Mouse (Mus musculus) CH12.LX (cell line): Measurements from ENCODE around the gene Tas1r1. TPM values are rescaled to one million over a fixed set of nuclear protein-coding genes. Genes with fewer than 3 reads are reported as not detected.
A peak's percentile ranks its signal among the peaks of the same experiment; 100 is the strongest.

Experiments used
- DNase-seq: peaks from one replicate; pipeline ENCODE4 v3.0.0-alpha.2; 2013; ENCODE audit errors: extremely low read depth
- H3K27ac ChIP-seq: 2 replicates; pipeline ENCODE4 v1.5.1; 2012; ENCODE audit warnings: low read depth, mild to moderate bottlenecking, control low read depth, moderate library complexity; ENCODE audit not compliant: insufficient read depth
- H3K27me3 ChIP-seq: replicated peaks from 2 replicates; pipeline ENCODE3; 2012; ENCODE audit warnings: inconsistent platforms
- H3K36me3 ChIP-seq, 2 experiments: replicated peaks in 1 of 2; 2 replicates each; pipeline versions ENCODE3 to v1.6.1; 2012; ENCODE audit warnings: inconsistent platforms in 1 of 2, low read length in 1 of 2, mild to moderate bottlenecking in 1 of 2, mixed read lengths in 1 of 2, moderate library complexity in 1 of 2; ENCODE audit not compliant: control insufficient read depth in 1 of 2, insufficient read depth in 1 of 2
- H3K4me1 ChIP-seq, 2 experiments: 2 replicates each; pipeline ENCODE4 v1.6.1; 2012; ENCODE audit warnings: inconsistent platforms in 1 of 2, moderate library complexity in 1 of 2; ENCODE audit not compliant: insufficient read depth in 2 of 2, control insufficient read depth in 1 of 2
- H3K4me2 ChIP-seq: 2 replicates; pipeline ENCODE4 v1.6.1; 2012; ENCODE audit warnings: low read depth, mild to moderate bottlenecking, control low read depth; ENCODE audit not compliant: poor library complexity, insufficient read depth, severe bottlenecking
- H3K4me3 ChIP-seq, 3 experiments: fragments of 150-350 bp in 1 of 3; sonication (generic) in 1 of 3; replicated peaks in 1 of 3; 2 replicates each; pipeline versions ENCODE3 to v1.5.1; 2011 to 2012; ENCODE audit warnings: low read depth in 2 of 3, low read length in 2 of 3, mild to moderate bottlenecking in 2 of 3, moderate library complexity in 2 of 3, control low read depth in 1 of 3, improper control_type of control experiment in 1 of 3, inconsistent platforms in 1 of 3, mixed read lengths in 1 of 3; ENCODE audit not compliant: poor library complexity in 1 of 3
- H3K79me2 ChIP-seq: replicated peaks from 2 replicates; pipeline ENCODE4 v1.6.1; 2012; ENCODE audit warnings: mild to moderate bottlenecking, moderate library complexity; ENCODE audit not compliant: control insufficient read depth, poor library complexity, insufficient read depth, severe bottlenecking; ENCODE audit errors: extremely low read depth
- H3K9ac ChIP-seq: 2 replicates; pipeline ENCODE4 v1.6.1; 2012; ENCODE audit warnings: low read depth, mild to moderate bottlenecking, control low read depth, moderate library complexity; ENCODE audit not compliant: insufficient read depth
- H3K9me3 ChIP-seq: replicated peaks from 2 replicates; pipeline ENCODE3; 2012; ENCODE audit warnings: low read length, inconsistent platforms, mixed read lengths
- E2F4 ChIP-seq: IDR thresholded peaks from 2 replicates; pipeline ENCODE4 v1.6.1; 2011; ENCODE audit warnings: low read depth, low read length, improper control_type of control experiment; ENCODE audit not compliant: insufficient replicate concordance
- HCFC1 ChIP-seq: IDR thresholded peaks from 2 replicates; pipeline ENCODE4 v1.6.1; 2012; ENCODE audit warnings: low read depth, mild to moderate bottlenecking, inconsistent platforms, low read length, improper control_type of control experiment
- JUN ChIP-seq: IDR thresholded peaks from 2 replicates; pipeline ENCODE4 v1.6.1; 2011; ENCODE audit warnings: low read depth, mild to moderate bottlenecking, low read length, improper control_type of control experiment, moderate library complexity; ENCODE audit not compliant: insufficient read depth
- KAT2A ChIP-seq: IDR thresholded peaks from 2 replicates; pipeline ENCODE4 v1.6.1; 2012; ENCODE audit warnings: low read length, improper control_type of control experiment, inconsistent platforms; ENCODE audit not compliant: insufficient replicate concordance
- MAZ ChIP-seq: IDR thresholded peaks from 2 replicates; pipeline ENCODE4 v1.6.1; 2012; ENCODE audit warnings: low read depth, mild to moderate bottlenecking, inconsistent platforms, low read length, improper control_type of control experiment, moderate library complexity
- MXI1 ChIP-seq: IDR thresholded peaks from 2 replicates; pipeline ENCODE4 v1.6.1; 2011; ENCODE audit warnings: mild to moderate bottlenecking, low read depth, low read length, improper control_type of control experiment
- MYC ChIP-seq: IDR thresholded peaks from 2 replicates; pipeline ENCODE4 v1.6.1; 2011; ENCODE audit warnings: low read depth, mild to moderate bottlenecking, improper control_type of control experiment, low read length
- NELFE ChIP-seq: IDR thresholded peaks from 2 replicates; pipeline ENCODE4 v1.6.1; 2011; ENCODE audit warnings: low read depth, low read length, improper control_type of control experiment
- PAX5 ChIP-seq: IDR thresholded peaks from 2 replicates; pipeline ENCODE4 v1.6.1; 2012; ENCODE audit warnings: low read length, inconsistent platforms, mixed read lengths
- POLR2A ChIP-seq: IDR thresholded peaks from 2 replicates; pipeline ENCODE4 v1.6.1; 2011; ENCODE audit warnings: low read depth, mild to moderate bottlenecking, improper control_type of control experiment, low read length
- RAD21 ChIP-seq: IDR thresholded peaks from 2 replicates; pipeline ENCODE4 v1.6.1; 2011; ENCODE audit warnings: low read depth, mild to moderate bottlenecking, low read length, improper control_type of control experiment, moderate library complexity
- SIN3A ChIP-seq: IDR thresholded peaks from 2 replicates; pipeline ENCODE4 v1.6.1; 2012; ENCODE audit warnings: low read length, improper control_type of control experiment, inconsistent platforms
- TBP ChIP-seq: conservative IDR thresholded peaks from 2 replicates; pipeline ENCODE4 v1.6.1; 2011; ENCODE audit warnings: low read depth, low read length, improper control_type of control experiment
- USF2 ChIP-seq: conservative IDR thresholded peaks from 2 replicates; pipeline ENCODE4 v1.6.1; 2011; ENCODE audit warnings: low read depth, low read length, improper control_type of control experiment
- ZC3H11A ChIP-seq: IDR thresholded peaks from 2 replicates; pipeline ENCODE4 v1.6.1; 2012; ENCODE audit warnings: low read depth, mild to moderate bottlenecking, inconsistent platforms, low read length, improper control_type of control experiment
- ZKSCAN1 ChIP-seq: IDR thresholded peaks from 2 replicates; pipeline ENCODE4 v1.6.1; 2012; ENCODE audit warnings: low read depth, inconsistent platforms, low read length, improper control_type of control experiment, borderline replicate concordance
- ZMIZ1 ChIP-seq: IDR thresholded peaks from 2 replicates; pipeline ENCODE4 v1.6.1; 2012; ENCODE audit warnings: low read depth, mild to moderate bottlenecking, inconsistent platforms, low read length, improper control_type of control experiment
- ZNF384 ChIP-seq: IDR thresholded peaks from 2 replicates; pipeline ENCODE4 v1.6.1; 2012; ENCODE audit warnings: low read depth, low read length, improper control_type of control experiment, inconsistent platforms
- dilution Hi-C: fragments of 300-500 bp; cut with MboI; formaldehyde crosslinking; loops from 2 replicates; pipeline ENCODE4 v1.14.3; 2020; ENCODE audit warnings: low sequenced_read_pairs; ENCODE audit not compliant: extremely low pct_unique_long_range_greater_than_20kb, extremely low pct_ligation_motif_present
- in situ Hi-C: fragments of 300-500 bp; cut with MboI; formaldehyde crosslinking; loops from 3 replicates; pipeline ENCODE4 v1.14.3; 2019; ENCODE audit warnings: low sequenced_read_pairs, low pct_ligation_motif_present, low pct_unique_long_range_greater_than_20kb, mixed read lengths
- polyA plus RNA-seq: library from polyadenylated mRNA; unstranded; fragments of >175 nt; gene quantifications from 2 replicates; pipeline ENCODE4 v1.2.1, GENCODE M21; 2012; ENCODE audit warnings: low read depth; ENCODE audit not compliant: insufficient read length
- total RNA-seq, 2 experiments: library from RNA; depleted of rRNA; stranded (reverse); fragments of 300-350 nt in 1 of 2; fragments of >200 nt in 1 of 2; gene quantifications; 2 replicates each; pipeline ENCODE4 v1.2.3; 2012 to 2014

Gene Tas1r1
- total and polyA plus RNA-seq, 3 experiments = 0.21 TPM; not detected in 2

DNA sequence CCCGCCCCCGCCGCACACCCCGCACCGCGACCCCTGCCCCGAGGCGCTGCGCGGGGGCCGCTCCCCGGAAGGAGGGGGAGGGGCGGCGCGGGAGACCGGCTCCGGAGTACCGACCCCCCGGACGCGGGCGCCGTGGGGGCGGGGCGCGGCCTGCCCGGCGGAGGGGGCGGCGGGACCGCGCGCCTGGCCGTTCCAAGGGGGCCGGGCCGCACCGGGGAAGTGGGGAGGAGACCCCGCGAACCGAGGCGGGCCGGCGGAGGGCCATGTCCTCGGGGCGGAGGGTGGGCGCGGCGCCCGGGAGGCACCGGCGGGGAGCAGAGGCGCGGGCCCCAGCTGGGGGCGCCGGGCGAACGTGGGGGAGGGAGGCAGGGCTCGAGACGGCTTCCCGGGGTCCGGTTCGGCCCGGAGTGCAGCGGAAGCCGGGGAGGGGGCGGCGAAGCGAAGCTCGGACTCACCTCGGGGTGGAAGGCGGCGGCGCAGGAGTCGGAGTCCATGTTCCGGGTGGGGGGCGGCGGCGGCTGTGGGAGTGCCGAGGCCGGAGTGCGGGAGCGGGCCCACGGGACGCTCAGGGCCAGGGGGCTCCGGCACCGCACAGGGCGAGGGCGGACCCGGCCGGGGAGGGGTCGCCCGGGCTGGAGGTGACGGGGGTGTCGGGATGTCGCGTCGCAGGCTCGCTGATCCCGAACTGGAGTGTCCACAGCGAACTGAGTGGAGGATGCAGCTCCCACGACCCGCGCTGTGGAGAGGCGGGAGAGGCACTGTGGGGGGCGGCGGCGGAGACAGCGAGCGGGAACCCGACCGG is 42.8 kb downstream of the Tas1r1 start:
- H3K4me2 ChIP-seq = peak overlapping the region; percentile 81
- TF ChIP-seq USF2 (no peak), ZC3H11A (no peak), ZMIZ1 (0 out of 2 replicates have a peak, but pooled peaks have one; percentile 21), MXI1 (peak; percentile 31; the same call in 1 of the 2 replicates), MAZ (no peak), JUN (no peak), SIN3A (no peak)
- dilution Hi-C loops (no loop called here), in situ Hi-C loops (no loop called here)
- peaks cover 19 to 29% of the 10 kb centered on the region in 2 experiments for H3K36me3 ChIP-seq
- no peak for DNase-seq
- peak overlapping the region; percentile 7; the same call in 1 of the 2 replicates for H3K27ac ChIP-seq
- peak overlapping the region; percentile 82 for H3K9ac ChIP-seq
- H3K27me3 ChIP-seq = peaks cover 15% of the 10 kb centered on the region
- H3K79me2 ChIP-seq = 0 out of 2 replicates have a peak, but pooled peaks cover 4% of the 10 kb centered on the region
- H3K4me3 ChIP-seq = peak overlapping the region; percentile 81 to 98 (median 95)
- peaks cover 6 to 15% of the 10 kb centered on the region in 2 experiments for H3K4me1 ChIP-seq
- no peaks in the 10 kb centered on the region for H3K9me3 ChIP-seq

DNA sequence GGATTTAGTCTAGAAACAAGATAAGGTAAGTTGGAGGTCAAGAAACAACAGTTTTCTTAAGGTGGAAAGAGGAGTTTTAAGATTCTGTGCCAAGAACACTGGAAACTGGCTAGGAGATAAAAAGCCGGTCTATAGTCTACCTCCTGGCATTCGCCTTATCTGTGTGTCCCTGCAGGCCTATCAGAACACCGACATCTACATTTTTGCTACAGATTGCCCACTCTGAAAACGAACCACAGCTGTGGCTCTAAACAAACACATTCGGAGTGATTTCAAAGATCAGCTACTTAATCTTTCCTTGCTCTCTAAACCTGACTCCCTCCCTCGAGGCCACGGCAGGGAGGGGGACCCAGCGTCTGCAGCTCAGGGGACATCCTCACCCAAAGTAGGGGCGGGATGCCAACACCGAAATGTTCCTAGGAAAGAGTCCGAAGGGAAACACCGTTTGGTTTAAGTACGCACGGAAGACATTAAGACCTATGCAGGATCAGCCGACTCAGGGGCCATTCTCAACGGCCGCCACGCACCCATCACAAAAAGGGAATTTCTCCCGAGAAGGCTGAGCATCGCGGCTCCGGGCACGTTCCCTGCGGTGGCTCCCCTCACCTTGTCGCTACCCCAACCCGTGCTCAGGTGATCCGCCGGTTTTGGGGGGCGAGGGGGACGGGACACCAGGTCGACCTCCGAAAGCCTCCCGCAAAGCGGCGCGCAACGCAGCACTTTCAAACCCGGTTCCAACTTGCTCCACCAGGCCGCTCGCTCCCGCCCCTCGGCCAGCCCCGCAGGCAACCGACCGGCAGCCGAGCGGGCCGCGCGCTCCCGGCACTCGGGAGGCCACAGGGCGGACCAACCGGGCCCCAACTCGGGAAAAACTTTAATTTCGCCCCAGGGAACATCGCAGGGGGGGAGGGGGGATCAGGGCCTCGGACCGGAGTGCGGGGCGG is 43.9 kb downstream of the Tas1r1 start:
- dilution Hi-C loops = no loop called here
- peak overlapping the region in 2 of 3 experiments; percentile 95 to 98 for H3K4me3 ChIP-seq

More for the DNA sequence above, 43.9 kb downstream of the Tas1r1 start:
- Histone ChIP-seq H3K27ac (no peak overlapping the region), H3K27me3 (peaks cover 15% of the 10 kb centered on the region), H3K79me2 (0 out of 2 replicates have a peak, but pooled peaks cover 4% of the 10 kb centered on the region), H3K9me3 (no peaks in the 10 kb centered on the region), H3K4me1 (peaks cover 6 to 13% of the 10 kb centered on the region in 2 experiments), H3K4me2 (peak overlapping the region; percentile 81), H3K36me3 (peaks cover 22 to 38% of the 10 kb centered on the region in 2 experiments), H3K9ac (peak overlapping the region; percentile 82)
- in situ Hi-C loops = no loop called here
- TF ChIP-seq MXI1 (no peak), POLR2A (no peak), RAD21 (no peak), E2F4 (no peak), KAT2A (no peak), NELFE (no peak), TBP (no peak), SIN3A (no peak), ZC3H11A (no peak), ZKSCAN1 (no peak), ZNF384 (no peak), HCFC1 (no peak), MYC (no peak), PAX5 (no peak)
- DNase-seq = no peak
